Mouse (Mus musculus): ENCODE data around the gene Riox2.

- TF ChIP-seq CHD2 (IDR thresholded peaks at IDR 0.05; ENCODE audit: low read depth, low read length) (no peak), HCFC1 (IDR thresholded peaks at IDR 0.05; ENCODE audit: borderline replicate concordance, insufficient read depth, low read length) (no peak)
Measured at GRCm38 (mm10) chr16:59532561-59532960, 61.0 kb downstream of the Riox2 start.

Measured in ES-E14 (cell line).